Mouse (Mus musculus): ENCODE results near the gene Zbtb7b. TPM values are rescaled to one million over a fixed set of nuclear protein-coding genes. Genes with fewer than 3 reads are reported as not detected.
A peak's percentile ranks its signal among the peaks of the same experiment; 100 is the strongest.

Zbtb7b gene
- polyA plus RNA-seq, 1 experiment from 2014 or later, result 8.2 TPM

GRCm38 (mm10) chr3:89395806-89396653, 1.5 kb upstream of the Zbtb7b start:
- Histone ChIP-seq H3K27ac (replicated peaks) (peak overlapping the region; percentile 93), H3K4me1 (peaks cover 58% of the 10 kb centered on the region), H3K9ac (peak overlapping the region; percentile 40), H3K36me3 (no peaks in the 10 kb centered on the region; the same call in 1 of the 2 replicates), H3K9me3 (replicated peaks) (no peaks in the 10 kb centered on the region), H3K4me3 (replicated peaks) (peak overlapping the region; percentile 58), H3K27me3 (no peaks in the 10 kb centered on the region), H3K4me2 (replicated peaks) (peak overlapping the region; percentile 98)
- 1% methylated on average over 43 of the region's 44 CpGs for WGBS
- ATAC-seq (ENCODE audit: insufficient number of reproducible peaks, low FRiP score, low TSS enrichment, low read depth), result no peak

- Histone ChIP-seq H3K27me3 (no peaks in the 10 kb centered on the region), H3K36me3 (no peaks in the 10 kb centered on the region; the same call in 1 of the 2 replicates), H3K9me3 (replicated peaks) (no peaks in the 10 kb centered on the region), H3K9ac (peak overlapping the region; percentile 15; the same call in 1 of the 2 replicates), H3K4me2 (replicated peaks) (peak overlapping the region; percentile 98), H3K4me1 (peaks cover 64% of the 10 kb centered on the region), H3K27ac (replicated peaks) (peak overlapping the region; percentile 93), H3K4me3 (replicated peaks) (peak overlapping the region; percentile 58)
- no peak for ATAC-seq (ENCODE audit: insufficient number of reproducible peaks, low FRiP score, low TSS enrichment, low read depth)
- 4% methylated on average over 10 of the region's 10 CpGs for WGBS
Observed at GRCm38 (mm10) chr3:89395419-89395805, 836 bp upstream of the Zbtb7b start.

- WGBS, result under 1% methylated on average over 12 of the region's 12 CpGs
- H3K27ac ChIP-seq (replicated peaks), result peak overlapping the region; percentile 93
- no peaks in the 10 kb centered on the region for H3K9me3 ChIP-seq (replicated peaks)
- H3K4me1 ChIP-seq, result peaks cover 69% of the 10 kb centered on the region
- no peaks in the 10 kb centered on the region for H3K27me3 ChIP-seq
- peak; percentile 1; the same call in 1 of the 2 replicates for ATAC-seq (ENCODE audit: insufficient number of reproducible peaks, low FRiP score, low TSS enrichment, low read depth)
- H3K4me3 ChIP-seq (replicated peaks), result peak overlapping the region; percentile 58
- peak overlapping the region; percentile 15; the same call in 1 of the 2 replicates for H3K9ac ChIP-seq
- H3K36me3 ChIP-seq, result no peaks in the 10 kb centered on the region
- H3K4me2 ChIP-seq (replicated peaks), result peak overlapping the region; percentile 98
Observed at GRCm38 (mm10) chr3:89394894-89395256, 299 bp upstream of the Zbtb7b start.

GRCm38 (mm10) chr3:89393605-89394004, 971 bp downstream of the Zbtb7b start:
- Histone ChIP-seq H3K9me3 (replicated peaks) (no peaks in the 10 kb centered on the region), H3K4me3 (replicated peaks) (peak overlapping the region; percentile 58), H3K36me3 (no peaks in the 10 kb centered on the region), H3K27me3 (no peaks in the 10 kb centered on the region), H3K4me1 (peaks cover 71% of the 10 kb centered on the region), H3K27ac (replicated peaks) (peak overlapping the region; percentile 93), H3K9ac (peak overlapping the region; percentile 55), H3K4me2 (replicated peaks) (peak overlapping the region; percentile 98)
- WGBS, result under 1% methylated on average over 15 of the region's 15 CpGs
- peak; percentile 95 for ATAC-seq (ENCODE audit: insufficient number of reproducible peaks, low FRiP score, low TSS enrichment, low read depth)

- no peaks in the 10 kb centered on the region for H3K9me3 ChIP-seq (replicated peaks)
- H3K27me3 ChIP-seq, result no peaks in the 10 kb centered on the region
- H3K36me3 ChIP-seq, result no peaks in the 10 kb centered on the region
- 0% methylated on average over 13 of the region's 24 CpGs for WGBS
- peak overlapping the region; percentile 58 for H3K4me3 ChIP-seq (replicated peaks)
- no peak for ATAC-seq (ENCODE audit: insufficient number of reproducible peaks, low FRiP score, low TSS enrichment, low read depth)
- H3K9ac ChIP-seq, result peak overlapping the region; percentile 44
- peaks cover 78% of the 10 kb centered on the region for H3K4me1 ChIP-seq
- H3K27ac ChIP-seq (replicated peaks), result peak overlapping the region; percentile 85
- peak overlapping the region; percentile 98 for H3K4me2 ChIP-seq (replicated peaks)
Observed at GRCm38 (mm10) chr3:89392871-89393311, 1.7 kb downstream of the Zbtb7b start.

GRCm38 (mm10) chr3:89391663-89392511, 2.7 kb downstream of the Zbtb7b start:
- no peaks in the 10 kb centered on the region for H3K9me3 ChIP-seq (replicated peaks)
- peak overlapping the region; percentile 44 for H3K9ac ChIP-seq
- ATAC-seq (ENCODE audit: insufficient number of reproducible peaks, low FRiP score, low TSS enrichment, low read depth), result no peak
- H3K36me3 ChIP-seq, result no peaks in the 10 kb centered on the region
- peak overlapping the region; percentile 98 for H3K4me2 ChIP-seq (replicated peaks)
- under 1% methylated on average over 56 of the region's 56 CpGs for WGBS
- no peaks in the 10 kb centered on the region for H3K27me3 ChIP-seq
- H3K4me3 ChIP-seq (replicated peaks), result peak overlapping the region; percentile 58
- peak overlapping the region; percentile 85 for H3K27ac ChIP-seq (replicated peaks)
- H3K4me1 ChIP-seq, result peaks cover 87% of the 10 kb centered on the region

- WGBS, result 11% methylated on average over 19 of the region's 19 CpGs
- Histone ChIP-seq H3K27me3 (no peaks in the 10 kb centered on the region), H3K4me2 (replicated peaks) (peak overlapping the region; percentile 98), H3K36me3 (no peaks in the 10 kb centered on the region), H3K4me3 (replicated peaks) (peak overlapping the region; percentile 58), H3K27ac (replicated peaks) (peak overlapping the region; percentile 85), H3K9ac (no peak overlapping the region; the same call in 1 of the 2 replicates), H3K9me3 (replicated peaks) (no peaks in the 10 kb centered on the region), H3K4me1 (peaks cover 85% of the 10 kb centered on the region)
- no peak for ATAC-seq (ENCODE audit: insufficient number of reproducible peaks, low FRiP score, low TSS enrichment, low read depth)
Observed at GRCm38 (mm10) chr3:89390699-89391662, 3.6 kb downstream of the Zbtb7b start.

GRCm38 (mm10) chr3:89390111-89390515, 4.5 kb downstream of the Zbtb7b start:
- no peak for ATAC-seq (ENCODE audit: insufficient number of reproducible peaks, low FRiP score, low TSS enrichment, low read depth)
- no peaks in the 10 kb centered on the region for H3K36me3 ChIP-seq
- H3K9ac ChIP-seq, result no peak overlapping the region
- WGBS, result 40% methylated on average over 5 of the region's 5 CpGs
- H3K27ac ChIP-seq (replicated peaks), result peak overlapping the region; percentile 44
- peak overlapping the region; percentile 58 for H3K4me3 ChIP-seq (replicated peaks)
- no peaks in the 10 kb centered on the region for H3K27me3 ChIP-seq
- no peaks in the 10 kb centered on the region for H3K9me3 ChIP-seq (replicated peaks)
- peaks cover 85% of the 10 kb centered on the region for H3K4me1 ChIP-seq
- peak overlapping the region; percentile 98 for H3K4me2 ChIP-seq (replicated peaks)

- H3K4me2 ChIP-seq (replicated peaks), result no peak overlapping the region
- 52% methylated on average over 6 of the region's 6 CpGs for WGBS
- no peaks in the 10 kb centered on the region for H3K27me3 ChIP-seq
- H3K9ac ChIP-seq, result no peak overlapping the region
- no peaks in the 10 kb centered on the region for H3K9me3 ChIP-seq (replicated peaks)
- peak overlapping the region; percentile 58; the same call in 1 of the 2 replicates for H3K27ac ChIP-seq (replicated peaks)
- no peak overlapping the region for H3K4me3 ChIP-seq (replicated peaks)
- ATAC-seq (ENCODE audit: insufficient number of reproducible peaks, low FRiP score, low TSS enrichment, low read depth), result no peak
- peaks cover 85% of the 10 kb centered on the region for H3K4me1 ChIP-seq
- no peaks in the 10 kb centered on the region for H3K36me3 ChIP-seq
Observed at GRCm38 (mm10) chr3:89388901-89389740, 5.5 kb downstream of the Zbtb7b start.
